Mouse (Mus musculus): ENCODE data around the gene Sugp2. TPM values are rescaled to one million over a fixed set of nuclear protein-coding genes. Genes with fewer than 3 reads are reported as not detected.

The Sugp2 gene
- total and polyA plus RNA-seq, 2 experiments from 2014 or later, result 75.7 to 139 TPM

DNA sequence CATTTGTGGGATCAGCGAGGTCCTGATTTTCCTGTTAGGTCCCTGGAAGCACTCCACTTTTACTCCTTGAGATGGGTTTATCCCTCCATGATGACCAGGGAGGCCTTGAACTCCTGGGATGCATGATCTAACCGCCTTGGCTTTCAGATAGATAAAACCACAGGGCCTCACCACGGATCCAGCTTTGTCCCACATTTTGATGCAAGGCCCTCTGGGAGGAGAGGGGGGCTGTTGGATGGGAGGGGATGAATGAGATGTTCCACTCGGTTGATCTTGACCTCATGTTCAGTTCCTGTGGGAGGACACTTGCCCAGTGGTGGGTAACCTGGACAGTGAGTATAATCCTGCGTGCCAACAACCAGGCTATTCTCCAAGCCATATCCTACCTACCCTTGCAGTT, 50.4 kb downstream of the Sugp2 start:
- Histone ChIP-seq H3K4me1 (ENCODE audit: insufficient read depth, low read length) (no peaks in the 10 kb centered on the region), H3K4me2 (ENCODE audit: low read depth, low read length, poor library complexity, severe bottlenecking) (no peak overlapping the region), H3K4me3 (ENCODE audit: low read depth, low read length) (no peak overlapping the region), H3K27me3 (ENCODE audit: insufficient read depth, low read length) (no peaks in the 10 kb centered on the region), H3K9ac (replicated peaks; ENCODE audit: low read length, poor library complexity, severe bottlenecking) (no peak overlapping the region), H3K9me3 (ENCODE audit: low read length) (no peaks in the 10 kb centered on the region), H3K36me3 (ENCODE audit: insufficient read depth, low read length) (peaks cover 3% of the 10 kb centered on the region; the same call in 1 of the 2 replicates), H3K27ac (ENCODE audit: low read depth, low read length) (no peak overlapping the region)
- 59% methylated on average over 5 of the region's 5 CpGs for WGBS
- DNase-seq (ENCODE audit: low spot score) (no peak), ATAC-seq (ENCODE audit: low FRiP score) (no peak)
- no peak for TF ChIP-seq CTCF (IDR thresholded peaks at IDR 0.05)

DNA sequence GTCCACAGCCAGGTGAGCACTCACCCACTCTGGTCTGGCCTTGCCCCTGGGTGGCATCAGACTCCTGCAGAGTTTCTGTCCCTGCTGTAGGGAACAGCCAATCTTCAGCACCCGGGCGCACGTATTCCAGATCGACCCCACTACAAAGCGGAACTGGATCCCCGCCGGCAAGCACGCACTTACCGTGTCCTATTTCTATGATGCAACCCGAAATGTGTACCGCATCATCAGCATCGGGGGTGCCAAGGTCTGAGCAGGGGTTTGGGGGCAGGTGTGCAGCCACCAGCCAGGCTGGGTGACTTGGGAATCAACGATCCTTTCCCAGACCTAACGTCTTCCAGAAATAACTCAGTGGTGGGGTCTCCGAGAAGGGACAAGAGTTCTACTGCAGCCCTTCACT, 51.3 kb downstream of the Sugp2 start:
- Histone ChIP-seq H3K4me1 (ENCODE audit: insufficient read depth, low read length) (no peaks in the 10 kb centered on the region), H3K36me3 (ENCODE audit: insufficient read depth, low read length) (peaks cover 3% of the 10 kb centered on the region; the same call in 1 of the 2 replicates), H3K27me3 (ENCODE audit: insufficient read depth, low read length) (no peaks in the 10 kb centered on the region), H3K4me3 (ENCODE audit: low read depth, low read length) (no peak overlapping the region), H3K27ac (ENCODE audit: low read depth, low read length) (no peak overlapping the region), H3K9ac (replicated peaks; ENCODE audit: low read length, poor library complexity, severe bottlenecking) (no peak overlapping the region), H3K9me3 (ENCODE audit: low read length) (no peaks in the 10 kb centered on the region), H3K4me2 (ENCODE audit: low read depth, low read length, poor library complexity, severe bottlenecking) (no peak overlapping the region)
- ATAC-seq (ENCODE audit: low FRiP score), result no peak
- no peak for DNase-seq (ENCODE audit: low spot score)
- WGBS, result 96% methylated on average over 15 of the region's 15 CpGs
- TF ChIP-seq CTCF (IDR thresholded peaks at IDR 0.05), result no peak

DNA sequence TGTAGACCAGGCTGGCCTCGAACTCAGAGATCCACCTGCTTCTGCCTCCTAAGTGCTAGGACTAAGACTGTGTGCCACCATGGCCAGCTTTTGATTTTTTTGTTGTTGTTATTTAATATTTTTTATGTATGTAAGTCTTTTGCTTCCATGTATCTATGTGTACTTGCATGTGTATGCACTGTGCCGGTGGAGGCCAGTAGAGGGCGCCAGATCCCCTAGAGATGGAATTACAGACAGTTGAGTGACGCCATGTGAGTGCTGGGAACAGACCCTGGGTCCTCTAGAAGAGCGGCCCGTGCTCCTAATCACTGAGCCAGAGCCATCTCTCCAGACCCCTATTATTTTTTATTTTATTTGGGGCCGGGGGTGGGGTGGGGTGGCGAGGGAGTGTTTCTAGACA, 52.7 kb downstream of the Sugp2 start:
- peak; percentile 32 for TF ChIP-seq CTCF (IDR thresholded peaks at IDR 0.05)
- Histone ChIP-seq H3K4me1 (ENCODE audit: insufficient read depth, low read length) (no peaks in the 10 kb centered on the region), H3K27ac (ENCODE audit: low read depth, low read length) (no peak overlapping the region), H3K36me3 (ENCODE audit: insufficient read depth, low read length) (peaks cover 11% of the 10 kb centered on the region), H3K4me3 (ENCODE audit: low read depth, low read length) (no peak overlapping the region), H3K4me2 (ENCODE audit: low read depth, low read length, poor library complexity, severe bottlenecking) (no peak overlapping the region), H3K27me3 (ENCODE audit: insufficient read depth, low read length) (no peaks in the 10 kb centered on the region), H3K9ac (replicated peaks; ENCODE audit: low read length, poor library complexity, severe bottlenecking) (no peak overlapping the region), H3K9me3 (ENCODE audit: low read length) (no peaks in the 10 kb centered on the region)
- DNase-seq (ENCODE audit: low spot score) (no peak), ATAC-seq (ENCODE audit: low FRiP score) (no peak)
- 90% methylated on average over 8 of the region's 8 CpGs for WGBS

DNA sequence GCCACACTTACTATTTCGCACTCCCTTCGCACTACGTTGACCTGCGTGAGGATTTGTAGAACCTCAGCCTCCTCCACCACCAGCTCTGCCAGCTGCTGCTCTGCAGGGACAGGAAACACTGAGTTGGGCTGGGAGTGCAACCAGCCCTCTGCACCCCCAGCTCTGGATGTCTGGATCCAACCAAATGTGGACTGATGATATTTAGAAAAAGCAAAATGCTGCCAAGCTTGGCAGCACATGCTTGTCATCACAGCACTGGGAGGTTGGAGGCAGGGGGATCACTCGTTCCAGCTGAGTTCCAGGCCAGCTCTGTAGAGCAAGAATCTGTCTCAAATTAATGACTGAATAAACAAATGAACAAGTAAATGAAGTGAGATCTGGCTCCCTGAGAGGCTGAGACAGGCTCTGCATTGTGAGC, 60.0 kb downstream of the Sugp2 start:
- Histone ChIP-seq H3K4me3 (ENCODE audit: low read depth, low read length) (no peak overlapping the region), H3K27me3 (ENCODE audit: insufficient read depth, low read length) (no peaks in the 10 kb centered on the region), H3K27ac (ENCODE audit: low read depth, low read length) (no peak overlapping the region), H3K4me2 (ENCODE audit: low read depth, low read length, poor library complexity, severe bottlenecking) (no peak overlapping the region), H3K4me1 (ENCODE audit: insufficient read depth, low read length) (no peaks in the 10 kb centered on the region), H3K9ac (replicated peaks; ENCODE audit: low read length, poor library complexity, severe bottlenecking) (0 out of 2 replicates have a peak overlapping the region, but pooled peaks have one; percentile 24), H3K36me3 (ENCODE audit: insufficient read depth, low read length) (peaks cover 69% of the 10 kb centered on the region), H3K9me3 (ENCODE audit: low read length) (no peaks in the 10 kb centered on the region)
- no peak for DNase-seq (ENCODE audit: low spot score)
- no peak for TF ChIP-seq CTCF (IDR thresholded peaks at IDR 0.05)
- WGBS, result 71% methylated on average over 5 of the region's 5 CpGs
- ATAC-seq (ENCODE audit: low FRiP score), result no peak

DNA sequence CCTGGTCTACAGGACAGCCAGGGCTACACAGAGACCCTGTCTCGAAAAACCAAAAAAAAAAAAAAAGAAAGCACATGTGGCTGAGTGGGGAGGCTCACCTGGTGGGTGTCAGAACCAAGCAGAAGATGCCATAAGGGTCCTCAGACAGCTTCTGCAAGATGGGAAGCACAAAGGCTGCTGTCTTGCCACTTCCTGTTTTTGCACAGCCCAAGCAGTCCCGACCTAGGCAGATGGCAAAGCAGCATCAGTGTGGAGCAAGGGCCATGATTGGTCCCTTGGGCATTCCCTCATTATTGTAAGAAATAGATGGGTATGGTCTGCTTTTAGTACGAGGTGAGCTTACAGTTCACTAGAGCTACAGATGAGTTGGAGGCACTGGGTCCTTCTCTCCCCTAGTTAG, 66.9 kb downstream of the Sugp2 start:
- Histone ChIP-seq H3K4me3 (ENCODE audit: low read depth, low read length) (no peak overlapping the region), H3K4me1 (ENCODE audit: insufficient read depth, low read length) (peaks cover 11% of the 10 kb centered on the region), H3K4me2 (ENCODE audit: low read depth, low read length, poor library complexity, severe bottlenecking) (no peak overlapping the region), H3K36me3 (ENCODE audit: insufficient read depth, low read length) (peaks cover 44% of the 10 kb centered on the region), H3K27ac (ENCODE audit: low read depth, low read length) (no peak overlapping the region), H3K9ac (replicated peaks; ENCODE audit: low read length, poor library complexity, severe bottlenecking) (no peak overlapping the region), H3K27me3 (ENCODE audit: insufficient read depth, low read length) (no peaks in the 10 kb centered on the region), H3K9me3 (ENCODE audit: low read length) (no peaks in the 10 kb centered on the region)
- 85% methylated on average over 3 of the region's 3 CpGs for WGBS
- DNase-seq (ENCODE audit: low spot score) (no peak), ATAC-seq (ENCODE audit: low FRiP score) (no peak)
- no peak for TF ChIP-seq CTCF (IDR thresholded peaks at IDR 0.05)

DNA sequence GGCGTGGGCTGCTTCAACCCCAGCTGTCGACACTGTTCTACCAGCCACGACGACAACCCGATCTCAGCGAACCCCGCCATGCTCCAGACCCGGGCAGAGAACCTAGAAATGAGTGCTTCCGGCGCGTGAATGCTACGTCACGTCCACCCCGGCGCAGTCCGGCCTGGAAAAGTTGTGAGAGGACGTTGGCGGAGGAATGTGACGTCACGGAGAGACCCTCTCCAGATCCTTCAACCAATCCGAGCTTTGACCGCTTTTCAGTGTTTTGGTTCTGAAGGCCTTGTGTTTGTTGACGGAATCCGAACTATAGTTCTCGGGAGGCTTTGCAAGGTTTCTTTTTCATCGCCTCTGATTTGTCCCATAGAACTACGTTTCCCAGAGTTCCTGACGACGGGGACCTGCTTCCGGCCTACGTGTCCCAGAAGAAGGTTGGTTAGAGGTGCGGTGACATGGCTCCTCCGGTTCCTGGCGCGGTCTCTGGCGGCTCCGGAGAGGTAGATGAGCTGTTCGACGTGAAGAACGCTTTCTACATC, 68.4 kb downstream of the Sugp2 start, which contains the start of the genes Ddx49 and Cope:
TSS of gene Ddx49 (minus strand) at position 132 of the 533 bp plus-strand sequence.
TSS of gene Cope (plus strand) at position 161 of the 533 bp plus-strand sequence.
- no peaks in the 10 kb centered on the region for H3K9me3 ChIP-seq (ENCODE audit: low read length)
- H3K9ac ChIP-seq (replicated peaks; ENCODE audit: low read length, poor library complexity, severe bottlenecking), result peak within 1 kb of the TSS; percentile 75
- peaks cover 11% of the 10 kb centered on the region for H3K4me1 ChIP-seq (ENCODE audit: insufficient read depth, low read length)
- TF ChIP-seq CTCF (IDR thresholded peaks at IDR 0.05), result no peak
- peaks cover 39% of the 10 kb centered on the region for H3K36me3 ChIP-seq (ENCODE audit: insufficient read depth, low read length)
- no peaks in the 10 kb centered on the region for H3K27me3 ChIP-seq (ENCODE audit: insufficient read depth, low read length)
- WGBS, result under 1% methylated on average over 40 of the region's 40 CpGs
- DNase-seq (ENCODE audit: low spot score) (peak; percentile 97), ATAC-seq (ENCODE audit: low FRiP score) (peak; percentile 89)
- H3K27ac ChIP-seq (ENCODE audit: low read depth, low read length), result peak within 1 kb of the TSS; percentile 62
- H3K4me2 ChIP-seq (ENCODE audit: low read depth, low read length, poor library complexity, severe bottlenecking), result peak within 1 kb of the TSS; percentile 91
- H3K4me3 ChIP-seq (ENCODE audit: low read depth, low read length), result peak within 1 kb of the TSS; percentile 78
